Mouse (Mus musculus): Measurements from ENCODE around the gene Naa16.

Gene Naa16

GRCm38 (mm10) chr14:79298314-79298992 is 92.1 kb downstream of the Naa16 start:
- peak; percentile 51 for DNase-seq (ENCODE audit: low read depth)

DNA sequence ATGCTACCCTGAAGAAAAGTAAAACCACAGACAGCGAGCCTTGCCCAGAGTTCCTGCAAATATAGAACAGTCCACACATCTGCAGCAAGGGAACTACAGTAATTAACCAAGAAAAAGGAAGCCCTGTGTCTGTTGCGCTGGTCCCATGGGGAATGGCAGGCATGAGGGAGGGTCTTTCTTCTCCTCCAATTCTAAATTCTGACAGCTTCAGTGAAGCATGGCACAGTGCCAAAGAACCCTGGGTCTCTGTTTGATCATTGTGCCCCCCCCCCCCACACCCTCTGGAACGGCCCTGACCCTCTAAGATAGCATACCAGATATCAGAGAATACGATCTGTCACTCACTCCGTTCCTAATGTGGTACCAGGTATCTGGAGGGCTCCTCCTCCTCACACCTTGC is 93.7 kb downstream of the Naa16 start:
- DNase-seq (ENCODE audit: low read depth), result peak; percentile 27

GRCm38 (mm10) chr14:79296201-79296600 is 94.4 kb downstream of the Naa16 start:
- DNase-seq (ENCODE audit: low read depth), result peak; percentile 29

DNA sequence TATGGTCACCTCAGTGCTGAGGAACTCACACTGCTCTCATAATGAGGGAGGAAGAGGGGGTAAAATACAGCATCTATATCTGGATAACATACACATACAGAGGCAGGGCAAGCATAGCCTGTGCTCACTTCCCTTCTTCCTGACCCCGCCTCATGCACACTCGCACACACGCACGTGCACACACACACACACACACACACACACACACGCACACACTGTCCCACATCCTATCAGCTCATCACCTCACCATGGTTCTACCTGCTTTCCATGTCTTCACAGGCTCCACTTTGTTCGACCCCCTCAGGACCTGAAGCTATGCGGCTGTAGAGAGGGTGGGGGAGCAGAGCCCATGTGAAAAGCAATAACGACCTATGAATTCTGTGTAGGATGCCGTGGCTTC is 95.0 kb downstream of the Naa16 start:
- no peak for DNase-seq (ENCODE audit: low read depth)

GRCm38 (mm10) chr14:79294950-79295349 is 95.6 kb downstream of the Naa16 start:
- peak; percentile 29 for DNase-seq (ENCODE audit: low read depth)

- DNase-seq (ENCODE audit: low read depth), result peak; percentile 64
Observed at GRCm38 (mm10) chr14:79294051-79294814, 96.3 kb downstream of the Naa16 start.

DNA sequence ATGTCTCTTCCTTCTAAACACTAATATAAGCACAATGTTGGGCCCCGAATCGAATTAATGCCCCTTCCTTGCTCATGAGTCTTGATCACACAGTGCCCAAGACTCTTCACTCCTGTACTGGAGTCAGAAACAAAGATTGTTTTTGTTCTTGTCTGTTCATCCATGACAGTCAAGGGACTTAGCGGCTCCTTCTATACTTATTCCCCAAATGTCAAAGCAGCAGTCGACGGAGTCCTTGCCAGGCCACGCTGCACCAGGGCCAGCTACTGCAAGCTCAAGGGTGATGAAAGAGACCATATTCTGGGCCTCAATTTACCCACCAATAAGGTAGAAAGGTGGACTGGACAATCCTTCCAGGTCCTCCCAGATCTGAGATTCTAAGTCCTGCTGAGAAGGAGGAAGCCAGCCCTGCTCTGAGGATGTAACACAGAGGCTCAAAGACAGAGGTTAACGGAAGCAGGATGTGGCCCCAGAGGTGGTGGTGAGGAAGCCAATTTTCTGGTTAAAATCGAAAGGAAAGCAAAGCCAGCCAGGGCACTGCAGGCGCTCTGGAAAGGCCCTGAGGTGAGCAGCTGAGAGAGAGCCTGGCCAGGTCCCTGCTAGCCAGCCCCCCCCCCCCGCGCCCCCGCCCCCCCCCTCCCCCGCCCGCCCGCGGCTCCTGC is 97.3 kb downstream of the Naa16 start:
- DNase-seq (ENCODE audit: low read depth), result peak; percentile 92

GRCm38 (mm10) chr14:79291629-79292028 is 98.9 kb downstream of the Naa16 start:
- peak; percentile 19 for DNase-seq (ENCODE audit: low read depth)

DNA sequence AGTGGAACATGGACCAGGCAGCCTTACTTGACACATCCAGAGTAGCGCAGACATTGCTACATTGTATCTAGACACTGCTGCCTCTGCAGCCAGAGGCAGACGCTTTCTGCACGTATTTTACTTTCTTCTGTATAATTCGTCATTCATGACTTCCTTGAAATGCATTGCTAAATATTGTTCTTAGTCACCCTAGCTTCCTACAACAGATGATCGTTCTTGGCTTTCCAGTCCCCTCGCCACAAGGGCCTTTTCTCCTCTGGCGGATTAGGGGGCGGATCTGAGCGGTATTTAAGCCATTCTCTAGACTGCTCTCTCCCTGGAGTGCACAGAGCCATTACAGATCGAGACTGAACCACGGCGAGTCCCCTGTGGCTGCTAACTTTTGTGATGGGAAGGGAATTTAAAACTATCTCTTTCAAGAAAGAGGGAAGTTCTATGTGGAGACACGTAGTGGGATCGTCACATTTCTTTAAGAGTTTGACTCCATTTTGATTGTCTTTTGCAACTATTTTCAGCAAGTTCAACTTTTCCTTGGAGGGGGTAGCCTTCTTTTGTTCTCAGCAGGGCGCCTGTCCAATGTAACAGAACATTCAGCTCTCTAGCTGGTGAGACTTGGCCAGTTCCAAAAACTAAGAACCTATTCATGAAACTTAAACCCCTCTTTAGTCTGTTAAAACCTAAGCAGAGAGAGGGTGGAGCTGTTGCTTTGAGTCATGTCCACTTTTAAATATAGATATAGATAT is 99.7 kb downstream of the Naa16 start:
- DNase-seq (ENCODE audit: low read depth), result peak; percentile 61

GRCm38 (mm10) chr14:79289909-79290308 is 100.7 kb downstream of the Naa16 start:
- peak; percentile 47 for DNase-seq (ENCODE audit: low read depth)

GRCm38 (mm10) chr14:79288280-79288679 is 102.3 kb downstream of the Naa16 start:
- peak; percentile 81 for DNase-seq (ENCODE audit: low read depth)

GRCm38 (mm10) chr14:79287251-79287863 is 103.2 kb downstream of the Naa16 start:
- no peak for DNase-seq (ENCODE audit: low read depth)

DNA sequence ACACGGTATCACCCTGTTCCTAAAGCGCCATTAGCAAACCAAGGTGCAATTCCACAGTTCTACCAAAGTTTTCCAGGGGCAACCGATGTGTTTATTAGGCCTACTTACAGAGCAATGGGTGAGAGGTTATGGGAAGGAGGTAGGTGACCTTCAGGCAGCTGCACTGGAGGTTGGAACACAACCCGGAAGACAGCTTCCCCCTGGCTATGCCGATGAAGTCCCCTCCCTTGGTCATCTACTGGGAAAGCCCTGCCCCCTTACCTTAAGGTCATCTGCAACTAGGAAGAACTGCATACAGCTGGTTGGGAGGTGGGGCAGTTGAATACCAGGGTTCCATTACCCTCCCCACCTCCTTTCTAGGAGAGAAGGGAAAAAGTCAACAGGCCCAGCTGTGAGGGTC is 105.0 kb downstream of the Naa16 start:
- DNase-seq (ENCODE audit: low read depth), result no peak

- no peak for DNase-seq (ENCODE audit: low read depth)
Observed at GRCm38 (mm10) chr14:79284616-79285015, 106.0 kb downstream of the Naa16 start.

DNA sequence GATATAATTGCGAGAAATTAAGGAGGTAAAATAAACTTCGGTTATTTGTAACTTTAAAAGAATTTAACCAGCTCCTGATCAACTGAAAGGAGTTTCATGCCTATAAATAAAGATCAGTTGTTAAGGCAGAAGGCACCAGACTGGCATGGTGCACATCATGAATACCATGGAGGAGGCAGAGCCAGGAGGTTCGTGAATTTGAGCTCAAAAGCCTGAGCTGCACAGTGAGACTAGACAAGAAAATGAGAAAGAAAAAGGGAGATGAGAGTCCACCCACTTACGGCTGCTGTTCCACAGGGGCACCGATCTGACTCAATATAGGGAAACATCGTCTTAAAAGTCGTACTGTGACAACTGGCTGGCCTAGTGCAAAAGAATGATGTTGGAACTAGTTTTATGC is 106.6 kb downstream of the Naa16 start:
- no peak for DNase-seq (ENCODE audit: low read depth)

GRCm38 (mm10) chr14:79281894-79282553 is 108.6 kb downstream of the Naa16 start:
- no peak for DNase-seq (ENCODE audit: low read depth)

- peak; percentile 46 for DNase-seq (ENCODE audit: low read depth)
Observed at GRCm38 (mm10) chr14:79280456-79280855, 110.1 kb downstream of the Naa16 start.

DNA sequence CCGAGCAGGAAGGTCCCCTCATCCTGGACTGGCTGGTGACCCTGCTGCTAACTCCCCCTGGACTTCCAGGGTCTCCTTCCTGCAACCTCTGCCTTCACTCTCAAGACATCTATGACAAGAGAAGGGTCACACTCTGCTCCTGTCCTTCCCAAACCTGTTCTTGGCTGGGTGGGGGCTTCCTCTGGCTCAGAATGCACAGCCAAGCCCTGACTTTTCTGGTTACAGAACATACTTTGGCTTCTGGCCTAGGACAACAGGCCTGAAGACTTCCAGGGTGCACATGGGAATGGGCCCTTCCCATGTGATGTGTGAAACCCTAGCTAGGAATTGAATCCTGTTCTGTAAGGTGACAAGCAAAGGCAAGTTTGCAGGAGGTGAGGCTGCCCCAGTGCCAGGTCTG is 111.1 kb downstream of the Naa16 start:
- DNase-seq (ENCODE audit: low read depth), result no peak

DNA sequence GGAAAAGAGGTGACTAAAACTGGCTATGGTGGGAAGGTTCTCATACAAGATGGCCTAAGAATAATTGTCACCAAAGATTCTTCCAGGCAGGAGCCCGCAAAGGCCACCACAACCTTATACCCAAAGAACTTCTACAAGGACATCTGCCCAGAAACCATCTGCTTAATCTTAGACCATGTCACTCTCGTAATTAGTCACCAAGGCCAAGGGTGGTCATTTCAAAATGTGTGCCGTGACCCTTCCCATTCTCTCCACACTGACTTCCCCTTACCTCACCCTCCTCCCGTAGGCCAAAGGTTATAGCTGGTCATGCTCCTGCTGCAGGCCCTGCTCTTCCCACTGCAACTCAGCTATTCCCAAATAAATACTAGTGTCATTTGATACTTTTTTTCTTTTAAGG is 111.7 kb downstream of the Naa16 start:
- DNase-seq (ENCODE audit: low read depth), result no peak

- DNase-seq (ENCODE audit: low read depth), result no peak
Observed at GRCm38 (mm10) chr14:79277922-79278321, 112.7 kb downstream of the Naa16 start.

DNA sequence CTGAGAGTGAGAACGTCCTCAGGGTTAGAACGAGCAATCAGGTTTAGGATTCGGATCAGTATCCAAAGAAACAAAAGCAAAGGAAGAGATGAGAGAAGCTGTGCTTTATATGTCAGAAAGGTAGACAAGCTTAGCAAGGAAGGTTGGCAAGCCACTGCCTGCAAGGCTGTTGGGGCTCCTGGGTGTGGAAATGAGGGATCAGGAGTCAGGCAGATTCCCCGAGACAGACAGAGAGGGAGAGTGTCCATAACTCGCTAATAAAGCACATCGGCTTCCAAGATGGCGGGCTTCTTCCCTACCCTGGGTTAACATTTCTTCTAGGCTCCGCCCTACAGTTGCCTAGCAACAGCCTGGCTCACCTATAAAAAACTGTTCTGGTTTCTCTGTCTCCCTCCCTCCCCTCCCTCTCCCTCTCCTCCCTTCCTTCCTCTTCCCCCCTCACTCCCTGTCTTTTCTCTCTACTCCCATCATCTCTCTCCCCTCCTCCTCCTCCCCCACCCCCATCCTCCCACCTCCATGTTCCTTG is 114.6 kb downstream of the Naa16 start:
- DNase-seq (ENCODE audit: low read depth), result no peak

All from induced T-regulatory cell, adult 2 months (primary cell).